Mouse (Mus musculus): ENCODE measurements around the gene Slc7a8.

GRCm38 (mm10) chr14:54823716-54824115, 42.0 kb upstream of the Slc7a8 start:
- TF ChIP-seq CTCF (IDR thresholded peaks at IDR 0.05; ENCODE audit: borderline replicate concordance, insufficient read depth, low read length) (no peak), POLR2A (IDR thresholded peaks at IDR 0.05; ENCODE audit: low read depth, low read length) (no peak)
